Mouse (Mus musculus): ENCODE data around the gene Acly.

Gene Acly
- long read RNA-seq, experiment 1, full-length matches to known transcripts, result 356 of 490 reads
- long read RNA-seq, experiment 1, partial matches to known transcripts, result 92 of 490 reads
- long read RNA-seq, experiment 1, other reads (novel, unspliced or antisense), result 42 of 490 reads
- long read RNA-seq, experiment 2, full-length matches to known transcripts, result 419 of 580 reads
- long read RNA-seq, experiment 2, partial matches to known transcripts, result 113 of 580 reads
- long read RNA-seq, experiment 2, other reads (novel, unspliced or antisense), result 48 of 580 reads

DNA sequence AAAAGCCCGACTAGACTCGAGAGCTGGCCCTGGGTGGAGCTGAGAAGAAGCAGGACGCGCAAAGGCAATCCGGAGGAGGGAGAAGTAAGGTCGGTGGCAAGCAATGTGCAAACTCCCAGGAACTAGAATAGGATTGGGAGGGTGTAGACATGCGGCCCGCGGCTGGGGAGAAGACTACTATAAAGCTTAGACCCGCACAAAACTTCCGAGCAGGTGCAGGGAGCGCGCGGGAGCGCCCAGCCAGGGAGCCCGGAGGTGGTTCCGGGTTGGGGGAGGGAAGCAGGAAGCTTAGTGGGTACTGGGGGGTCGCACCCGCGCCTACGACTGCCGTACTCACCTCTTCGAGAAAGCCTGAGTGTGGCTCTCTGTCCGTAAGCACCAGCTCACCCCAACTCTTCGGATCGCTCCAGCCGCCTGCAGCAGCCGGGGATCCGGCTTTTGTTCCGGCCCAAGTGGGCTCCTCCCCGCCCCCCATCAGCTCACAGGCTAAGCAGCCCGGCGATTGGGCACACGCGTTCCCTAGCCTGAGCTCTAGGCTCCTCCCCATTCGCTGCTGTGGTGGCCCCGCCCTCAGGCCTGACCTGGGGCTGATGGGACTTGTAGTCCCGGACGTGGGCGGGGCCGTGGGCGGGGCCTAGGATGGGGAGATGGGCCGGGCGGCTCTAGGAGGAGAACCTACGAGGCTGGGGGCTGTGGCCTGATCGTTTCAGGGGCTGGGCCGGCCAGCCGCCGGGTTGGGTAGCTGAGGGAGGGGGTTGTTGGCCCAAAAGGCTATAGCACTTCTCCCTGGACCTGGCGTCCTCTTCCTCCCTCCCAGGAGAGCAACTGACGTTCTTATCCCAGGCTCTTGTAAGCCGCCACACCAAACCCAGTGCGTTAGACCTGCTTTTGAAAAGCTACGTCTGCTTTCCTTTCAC is at the start of gene Acly:
Gene Acly (minus strand): TSS at position 543 of the 917 bp plus-strand sequence.
- intact Hi-C loops (cut with DNase I), result no loop called here

DNA sequence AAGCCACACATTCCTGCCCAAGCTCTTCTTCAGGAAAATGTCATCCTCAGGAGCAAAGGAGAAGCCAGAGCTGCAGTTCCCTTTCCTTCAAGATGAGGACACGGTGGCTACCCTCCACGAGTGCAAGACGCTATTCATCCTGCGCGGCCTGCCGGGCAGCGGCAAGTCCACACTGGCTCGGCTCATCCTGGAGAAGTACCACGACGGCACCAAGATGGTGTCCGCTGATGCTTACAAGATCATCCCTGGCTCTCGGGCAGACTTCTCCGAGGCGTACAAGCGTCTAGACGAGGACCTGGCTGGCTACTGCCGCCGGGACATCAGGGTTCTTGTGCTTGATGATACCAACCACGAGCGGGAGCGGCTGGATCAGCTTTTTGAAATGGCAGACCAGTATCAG is 48.5 kb upstream of the Acly start:
- intact Hi-C loops (cut with DNase I), result loop anchor here (5.0 kb wide), 1 partner anchor 36 kb away; no protein-coding TSS in a partner anchor

DNA sequence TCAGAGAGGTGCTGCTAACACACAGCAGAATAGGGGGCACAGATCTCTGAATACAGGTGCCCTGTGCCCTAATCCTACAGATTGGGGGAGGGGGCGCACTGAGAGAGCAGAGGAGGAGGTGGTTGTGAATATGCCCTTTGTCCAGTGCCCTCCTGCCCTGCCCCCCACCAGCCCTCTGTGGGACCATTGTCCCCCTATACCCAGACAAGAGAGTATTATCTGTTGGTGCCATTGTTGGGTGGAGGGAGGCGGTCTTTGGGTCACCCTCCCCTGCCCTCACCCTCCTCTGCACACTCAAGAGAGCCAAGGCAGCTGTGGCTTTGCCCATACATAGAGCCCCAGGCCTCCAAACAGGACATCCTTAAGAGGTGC is 47.7 kb upstream of the Acly start:
- intact Hi-C loops (cut with DNase I), result loop anchor here (5.0 kb wide), 1 partner anchor 37 kb away; no protein-coding TSS in a partner anchor

DNA sequence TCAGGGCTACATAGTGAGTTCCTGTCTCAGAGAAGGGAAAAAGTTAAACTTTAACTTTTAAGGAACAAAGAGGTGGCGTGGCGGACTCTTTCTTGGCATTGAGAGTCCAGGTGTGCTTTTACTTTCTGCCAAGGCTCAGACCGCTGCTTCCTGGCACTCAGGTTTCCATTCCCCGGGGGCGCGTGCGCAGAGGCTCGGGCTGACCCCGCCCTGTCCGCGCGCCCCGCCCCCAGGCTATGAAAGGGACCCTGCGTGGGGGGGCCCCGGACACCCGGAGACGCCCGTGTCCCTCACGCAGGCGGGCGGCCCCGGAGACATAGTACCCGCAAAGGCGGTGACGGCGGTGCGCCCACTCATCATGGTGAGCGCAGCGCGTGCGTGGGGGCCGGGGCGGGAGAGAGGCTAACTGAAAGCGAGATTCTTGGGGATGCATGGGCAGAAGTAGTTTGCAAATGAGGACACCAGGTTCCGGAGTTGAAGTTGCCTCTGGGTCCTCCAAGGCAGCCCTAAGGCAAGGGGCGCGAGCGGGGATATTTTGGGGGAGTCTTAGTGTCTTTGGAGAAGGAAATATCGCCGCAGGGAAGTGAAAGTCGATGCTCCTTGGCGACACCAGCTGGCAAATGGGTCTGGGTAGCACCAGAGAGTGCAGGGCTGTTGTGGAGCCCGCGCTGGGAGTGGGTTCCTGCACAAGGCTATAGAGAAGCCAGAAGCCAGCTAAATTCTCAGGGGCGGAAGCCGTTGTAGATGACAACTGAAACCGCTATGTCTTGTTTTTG is 47.1 kb upstream of the Acly start, which contains the start of gene Cnp:
Gene Cnp (plus strand): TSS at position 197 of the 776 bp plus-strand sequence.
- intact Hi-C loops (cut with DNase I), result loop anchor here (5.0 kb wide), 3 partner anchors 37 to 127 kb away; partner anchors contain the start of genes Dhx58 and Dnajc7

DNA sequence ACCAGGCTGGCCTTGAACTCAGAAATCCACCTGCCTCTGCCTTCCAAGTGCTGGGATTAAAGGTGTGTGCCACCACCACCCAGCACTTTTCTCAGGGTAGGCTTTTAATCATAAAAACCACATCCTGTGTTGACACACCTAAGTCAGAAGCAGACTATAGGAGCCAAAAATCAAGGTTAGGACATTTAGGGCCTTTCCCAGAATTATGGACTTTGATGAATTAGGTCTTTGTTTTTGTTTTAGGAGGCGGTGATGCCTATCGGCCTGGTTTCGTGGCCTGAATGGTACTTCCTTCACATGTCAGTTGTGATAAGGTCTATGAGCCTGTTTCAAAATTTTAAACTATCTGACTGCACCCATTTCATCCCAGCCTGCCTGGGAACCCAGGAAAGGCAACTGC is 46.4 kb upstream of the Acly start:
- intact Hi-C loops (cut with DNase I), result loop anchor here (5.0 kb wide), 2 partner anchors 48 to 128 kb away; partner anchors contain the start of genes Dhx58 and Dnajc7

DNA sequence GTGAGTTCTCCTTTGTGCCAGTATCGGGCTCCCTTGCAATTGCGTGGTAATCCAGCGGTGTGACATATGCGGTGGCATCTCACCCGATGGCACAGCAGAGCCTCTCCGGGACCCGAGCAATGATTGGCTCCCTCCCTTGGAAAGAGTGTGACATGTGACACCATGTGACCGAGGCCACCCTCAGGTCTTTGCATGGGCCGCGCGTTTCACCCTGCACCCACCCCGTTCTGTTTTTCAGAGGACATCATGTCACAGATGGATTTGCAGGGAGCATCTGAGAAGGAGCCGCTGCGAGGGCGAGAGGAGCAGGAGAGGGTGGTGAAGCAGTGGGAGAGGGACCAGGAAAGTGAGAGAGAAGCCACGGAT is 43.4 kb upstream of the Acly start:
- intact Hi-C loops (cut with DNase I), result loop anchor here (5.0 kb wide), 2 partner anchors 51 to 131 kb away; partner anchors contain the start of genes Dhx58 and Dnajc7

DNA sequence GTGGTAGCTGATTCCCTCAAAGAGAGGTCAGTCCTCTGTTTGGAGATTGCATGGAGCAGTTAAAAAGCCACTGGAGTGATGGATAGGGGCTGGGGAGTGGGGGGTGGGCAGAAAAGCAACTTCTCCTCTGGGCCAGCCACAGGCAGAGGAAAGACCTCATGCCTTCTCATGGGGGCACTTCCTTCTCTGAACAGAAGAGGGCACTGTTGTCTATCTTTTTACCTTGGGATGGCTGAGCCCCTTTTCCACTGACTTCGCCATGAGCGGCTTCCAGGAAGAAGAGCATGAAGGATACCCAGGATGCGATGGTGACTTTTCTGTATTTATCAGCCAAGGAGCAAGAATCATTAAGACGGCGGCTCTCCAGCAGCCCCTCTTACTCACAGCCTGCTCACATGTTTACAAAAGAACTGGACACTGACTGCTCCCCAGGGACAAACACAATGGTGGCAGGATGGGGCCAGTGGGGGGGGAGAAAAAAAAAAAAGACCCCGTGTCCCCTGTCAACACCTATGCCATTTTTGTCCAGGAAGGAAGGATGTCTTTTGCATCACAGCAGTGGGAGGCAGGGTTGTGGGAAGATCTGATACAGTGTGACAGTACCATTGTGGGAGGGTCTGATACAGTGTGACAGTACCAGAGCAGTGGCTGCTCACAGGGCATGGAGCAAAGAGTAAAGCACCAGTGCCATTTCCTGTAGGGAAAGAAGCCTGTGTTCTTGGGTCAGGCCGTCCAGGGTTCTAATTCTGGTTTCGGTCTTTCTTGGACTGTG is 42.8 kb upstream of the Acly start:
- intact Hi-C loops (cut with DNase I), result loop anchor here (5.0 kb wide), 2 partner anchors 52 to 132 kb away; partner anchors contain the start of genes Dhx58 and Dnajc7

DNA sequence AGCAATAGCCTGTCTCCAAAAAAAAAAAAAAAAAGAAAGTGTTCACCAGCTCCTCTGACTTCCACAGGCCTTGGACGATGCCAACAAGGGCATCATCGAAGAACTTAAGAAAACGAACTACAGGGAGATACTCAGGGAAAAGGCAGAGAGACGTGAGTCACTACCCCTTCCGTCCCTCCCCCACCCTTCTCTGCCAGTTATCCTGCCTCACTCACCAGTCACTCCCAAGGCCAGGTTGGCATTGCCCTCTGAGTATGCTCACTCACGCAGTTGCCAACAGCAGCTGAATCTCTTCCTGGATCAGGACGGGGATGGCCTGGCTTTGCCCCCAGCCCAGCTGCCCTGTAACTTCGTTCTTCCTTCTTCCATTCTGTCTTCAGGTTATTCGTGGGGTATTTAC is 42.0 kb upstream of the Acly start:
- intact Hi-C loops (cut with DNase I), result loop anchor here (5.0 kb wide), 3 partner anchors 53 to 393 kb away; partner anchors contain the start of genes Dhx58 and Dnajc7

DNA sequence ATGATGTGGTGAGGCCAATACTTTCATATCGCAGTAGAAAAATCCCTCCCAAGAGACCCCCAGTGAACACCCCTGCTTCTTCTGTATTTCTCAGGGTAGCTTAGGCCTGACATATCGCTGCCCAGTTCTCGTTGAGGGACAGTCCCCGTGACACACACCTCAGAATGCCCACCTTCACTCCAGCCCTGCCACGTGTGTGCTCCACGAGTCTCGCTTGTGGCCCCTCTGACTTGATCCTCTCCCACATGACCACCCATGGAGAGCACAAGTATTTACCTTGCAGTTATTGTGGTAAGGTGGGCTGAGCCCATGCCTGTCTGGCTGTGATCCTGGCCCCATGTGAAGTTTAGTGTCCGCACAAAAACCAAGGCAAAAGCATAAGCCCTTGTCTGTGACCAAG is 40.9 kb upstream of the Acly start:
- intact Hi-C loops (cut with DNase I), result loop anchor here (5.0 kb wide), 1 partner anchor 394 kb away; no protein-coding TSS in a partner anchor

DNA sequence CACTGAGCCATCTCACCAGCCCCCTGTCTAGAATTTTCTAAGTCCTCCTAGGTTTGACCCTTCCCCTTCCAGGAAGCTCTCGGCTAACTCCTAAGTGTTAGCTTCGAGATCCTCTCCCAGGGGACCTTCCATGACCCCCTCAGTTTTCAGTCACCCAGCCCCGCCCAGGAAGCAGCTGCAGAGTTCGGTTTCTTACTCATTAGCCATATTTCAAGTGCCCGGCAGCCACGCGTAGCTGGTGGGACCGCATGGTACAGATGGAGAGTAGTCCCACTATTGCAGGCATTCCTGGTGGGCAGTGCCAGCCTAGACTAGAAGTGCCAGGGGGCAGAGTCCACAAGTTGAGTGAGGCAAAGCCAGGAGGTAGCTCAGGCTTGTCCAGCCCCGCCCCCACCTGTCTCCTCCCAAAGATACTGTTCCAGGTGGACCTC is 40.0 kb upstream of the Acly start:
- intact Hi-C loops (cut with DNase I), result loop anchor here (5.0 kb wide), 1 partner anchor 394 kb away; no protein-coding TSS in a partner anchor

DNA sequence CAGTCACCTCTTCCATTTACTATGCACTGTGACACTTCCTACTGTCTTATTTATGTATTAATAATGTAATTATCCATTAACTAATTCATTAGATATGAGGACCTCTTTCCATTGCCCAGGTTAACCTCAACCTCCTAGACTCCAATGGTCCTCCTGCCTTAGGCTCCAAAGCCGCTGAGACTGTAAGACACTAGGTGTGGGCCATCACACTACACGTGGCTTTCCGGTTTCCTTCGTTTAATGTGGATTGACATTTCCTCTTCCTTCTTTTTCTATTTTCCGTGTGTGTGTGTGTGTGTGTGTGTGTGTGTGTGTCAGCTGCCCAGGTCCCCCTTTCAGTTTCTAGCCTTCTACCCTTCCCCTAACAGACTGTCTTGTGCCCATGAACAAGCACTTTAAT is 39.4 kb upstream of the Acly start:
- intact Hi-C loops (cut with DNase I), result loop anchor here (5.0 kb wide), 1 partner anchor 395 kb away; no protein-coding TSS in a partner anchor

DNA sequence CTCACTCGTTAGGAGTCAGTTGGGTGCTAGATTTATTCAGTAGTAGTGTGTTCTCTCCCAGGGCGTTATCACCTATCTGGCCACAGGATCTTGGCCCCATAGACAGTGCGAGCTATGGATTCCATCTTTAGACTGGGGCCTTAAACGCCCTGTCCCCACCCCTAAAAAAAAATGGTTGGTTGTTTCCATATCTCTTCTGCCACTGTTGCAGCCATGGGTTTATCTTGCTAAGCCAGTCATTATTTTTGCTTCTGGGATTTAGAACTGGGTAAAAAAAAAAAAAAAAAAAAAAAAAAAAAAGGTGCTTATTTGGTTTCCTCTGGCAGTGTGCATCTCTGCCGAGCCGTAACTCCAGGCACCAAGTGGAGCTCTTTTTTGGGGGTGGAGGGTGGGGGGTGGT is 36.9 kb upstream of the Acly start:
- intact Hi-C loops (cut with DNase I), result loop anchor here (5.0 kb wide), 1 partner anchor 398 kb away; no protein-coding TSS in a partner anchor

DNA sequence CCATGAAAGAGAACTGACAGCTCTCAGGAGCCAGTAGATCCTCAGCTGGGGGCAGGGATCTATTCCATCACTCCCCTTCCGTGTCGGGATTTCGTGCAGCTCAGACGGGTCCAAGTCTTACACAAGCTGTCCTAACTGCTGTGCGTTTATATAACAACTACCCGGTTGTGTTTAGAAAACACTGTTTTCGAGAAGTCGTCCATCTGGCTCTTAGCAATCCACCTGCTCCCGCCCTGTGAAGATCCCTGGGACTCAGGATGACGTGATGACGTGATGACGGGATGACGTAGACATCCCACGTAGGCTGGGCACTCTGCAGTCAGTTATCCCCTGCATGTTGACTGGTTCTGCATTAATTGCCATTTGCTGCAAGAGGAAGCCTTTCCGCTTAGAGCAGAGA is 36.5 kb upstream of the Acly start:
- intact Hi-C loops (cut with DNase I), result no loop called here

DNA sequence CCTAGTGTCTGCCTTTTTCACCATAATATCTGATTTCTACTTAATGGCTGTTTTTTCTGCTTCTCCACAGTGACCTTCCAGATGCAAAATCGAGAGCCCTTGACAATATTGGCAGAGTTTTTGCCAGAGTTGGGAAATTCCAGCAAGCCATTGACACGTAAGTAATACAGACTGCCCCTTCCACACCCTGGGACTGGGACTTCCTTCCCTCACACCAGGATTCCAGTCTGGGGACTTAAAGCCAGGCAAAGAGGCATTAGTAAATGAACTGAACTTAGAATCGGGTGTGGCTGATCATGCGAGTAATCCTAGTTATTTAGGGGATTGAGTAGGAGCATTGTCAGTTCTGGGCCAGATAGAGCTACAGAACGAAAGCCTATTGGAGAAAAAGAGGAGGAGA is 33.9 kb upstream of the Acly start:
- intact Hi-C loops (cut with DNase I), result no loop called here

DNA sequence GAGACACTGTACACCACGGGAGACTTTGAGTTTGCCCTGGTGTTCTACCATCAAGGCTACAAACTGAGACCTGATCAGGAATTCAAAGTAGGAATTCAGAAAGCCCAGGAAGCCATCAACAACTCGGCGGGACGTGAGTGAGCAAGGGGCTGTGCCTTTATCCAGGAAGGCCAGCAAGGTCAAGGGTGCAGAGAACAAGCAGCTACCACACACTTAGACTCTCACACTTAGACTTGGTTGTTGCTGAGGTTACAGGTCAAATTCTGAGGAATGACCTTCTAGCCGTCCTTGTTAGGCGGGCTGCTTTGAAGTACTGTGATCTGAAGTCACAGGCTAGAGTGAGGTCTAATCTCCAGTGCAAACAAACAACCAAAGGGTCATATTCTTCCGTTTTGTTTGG is 31.7 kb upstream of the Acly start:
- intact Hi-C loops (cut with DNase I), result loop anchor here (5.0 kb wide), 2 partner anchors 47 to 132 kb away; no protein-coding TSS in a partner anchor

DNA sequence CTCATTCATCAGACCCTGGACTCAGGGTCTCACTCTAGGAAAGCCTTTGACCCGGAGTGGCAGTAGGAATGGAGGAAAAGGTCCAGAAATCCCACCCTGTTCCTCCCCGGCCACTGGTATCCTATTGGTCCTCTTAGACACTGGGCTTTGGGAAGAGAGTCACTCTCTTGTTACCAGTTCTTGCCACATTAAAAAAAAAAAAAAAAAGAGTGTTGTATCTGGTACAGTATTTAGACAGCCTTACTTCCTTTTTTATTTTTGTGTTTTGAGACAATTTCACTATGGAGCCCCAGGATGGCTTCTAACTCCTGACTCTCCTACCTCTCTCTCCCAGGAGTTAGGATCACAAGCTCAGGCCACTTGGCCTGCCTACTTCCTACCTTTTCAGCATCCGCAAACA is 29.8 kb upstream of the Acly start:
- intact Hi-C loops (cut with DNase I), result loop anchor here (5.0 kb wide), 2 partner anchors 45 to 130 kb away; no protein-coding TSS in a partner anchor

DNA sequence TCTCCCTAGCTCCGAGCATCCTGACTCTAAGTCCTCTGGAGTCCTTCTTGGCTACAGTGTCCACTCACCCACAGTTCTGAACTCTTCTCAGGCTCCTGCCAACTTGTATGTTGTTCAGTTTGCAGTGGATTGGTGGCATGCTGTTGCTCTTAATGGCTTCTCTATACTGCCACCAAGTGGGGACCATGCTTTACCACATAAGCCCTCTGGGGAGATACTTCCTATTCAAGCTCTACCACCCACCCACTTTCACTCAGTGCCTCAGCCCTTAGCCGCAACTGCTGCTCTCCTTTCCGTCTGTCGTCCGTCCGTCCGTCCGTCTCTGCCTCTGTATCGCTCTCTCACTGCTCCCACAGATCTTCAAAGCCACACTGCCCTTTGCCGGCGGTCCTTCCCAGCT is 27.8 kb upstream of the Acly start:
- intact Hi-C loops (cut with DNase I), result loop anchor here (5.0 kb wide), 2 partner anchors 43 to 128 kb away; no protein-coding TSS in a partner anchor

DNA sequence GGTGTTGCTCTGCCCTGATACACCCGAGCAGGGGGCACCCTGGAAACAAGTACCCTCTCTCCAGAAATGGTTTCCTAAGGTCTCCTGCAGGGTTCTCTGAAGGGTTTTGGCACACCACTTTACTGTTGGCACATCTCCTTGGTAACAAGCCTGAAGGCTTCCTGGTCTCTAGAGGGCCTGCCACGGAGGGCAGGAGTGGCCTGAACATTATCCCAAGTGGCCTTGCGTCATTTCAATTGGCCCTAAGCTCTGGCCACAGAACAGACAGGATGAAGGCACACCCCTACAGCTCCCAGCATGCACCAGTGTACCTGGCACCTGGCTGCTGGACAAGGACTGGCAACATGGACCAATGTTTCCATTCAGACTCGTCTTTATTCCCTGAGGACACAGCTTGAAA is 25.0 kb upstream of the Acly start:
- intact Hi-C loops (cut with DNase I), result no loop called here

DNA sequence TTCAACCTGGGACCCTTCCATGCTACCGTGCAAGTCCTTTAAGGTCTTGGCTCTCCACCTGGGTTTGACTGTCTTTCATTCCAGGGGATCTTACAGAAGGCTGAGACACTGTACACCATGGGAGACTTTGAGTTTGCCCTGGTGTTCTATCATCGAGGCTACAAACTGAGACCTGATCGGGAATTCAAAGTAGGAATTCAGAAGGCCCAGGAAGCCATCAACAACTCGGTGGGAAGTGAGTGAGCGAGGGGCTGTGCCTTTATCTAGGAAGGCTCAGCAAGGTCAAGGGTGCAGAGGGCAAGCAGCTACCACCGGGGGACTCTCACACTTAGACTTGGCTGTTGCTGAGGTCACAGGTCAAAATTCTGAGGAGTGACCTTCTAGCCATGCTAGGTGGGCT is 22.3 kb upstream of the Acly start:
- intact Hi-C loops (cut with DNase I), result no loop called here

DNA sequence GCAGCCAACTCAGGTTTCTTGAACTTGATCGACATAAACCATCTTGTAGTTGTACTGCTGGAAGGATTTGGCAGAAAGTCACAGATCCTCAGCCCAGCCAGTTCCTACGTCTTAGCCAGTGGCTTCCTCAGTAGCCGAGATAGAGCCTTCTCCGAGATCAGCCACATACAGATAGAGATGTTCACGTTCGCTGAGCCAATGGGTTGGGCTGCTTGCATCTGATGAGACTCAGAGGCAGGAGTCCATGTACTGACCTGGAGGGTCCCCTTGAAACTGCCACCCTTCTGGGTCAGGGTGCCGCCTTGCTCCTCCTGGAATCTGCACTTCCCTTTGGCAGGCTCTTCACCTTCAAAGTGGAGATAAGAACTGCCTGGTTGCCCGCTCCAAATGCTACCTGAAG is 21.7 kb upstream of the Acly start:
- intact Hi-C loops (cut with DNase I), result no loop called here

Data from adrenal gland (tissue).